Mouse (Mus musculus) embryonic facial prominence, embryonic 10.5 days (tissue): Measurements from ENCODE around the gene Cabp1. TPM values are rescaled to one million over a fixed set of nuclear protein-coding genes. Genes with fewer than 3 reads are reported as not detected.

ENCODE experiments used
- DNase-seq: peaks from one replicate; pipeline ENCODE4 v3.0.0-alpha.2; 2017; ENCODE audit warnings: low spot score
- H3K27ac ChIP-seq: fragments of 300-500 bp; sonication (generic); replicated peaks from 2 replicates; pipeline ENCODE4 v1.5.1; 2016; ENCODE audit warnings: mild to moderate bottlenecking
- H3K27me3 ChIP-seq: fragments of 300-500 bp; sonication (generic); replicated peaks from 2 replicates; pipeline ENCODE4 v1.6.1; 2016; ENCODE audit warnings: low read depth, mild to moderate bottlenecking; ENCODE audit not compliant: poor library complexity, severe bottlenecking
- H3K36me3 ChIP-seq: fragments of 300-500 bp; sonication (generic); replicated peaks from 2 replicates; pipeline ENCODE4 v1.6.1; 2016; ENCODE audit warnings: mild to moderate bottlenecking, moderate library complexity
- H3K4me1 ChIP-seq: fragments of 300-500 bp; sonication (generic); 2 replicates; pipeline ENCODE4 v1.6.1; 2016
- H3K4me3 ChIP-seq: fragments of 300-500 bp; sonication (generic); 2 replicates; pipeline ENCODE4 v1.5.1; 2016; ENCODE audit warnings: mild to moderate bottlenecking, moderate library complexity
- H3K9me3 ChIP-seq: fragments of 300-500 bp; sonication (generic); 2 replicates; pipeline ENCODE4 v1.6.1; 2016; ENCODE audit warnings: mild to moderate bottlenecking
- WGBS: fragments of 180-500 bp; shearing (Covaris S2); methylation state at CpG from one replicate; pipeline ENCODE4 v1.1.7; 2016; 5-methylcytosine and 5-hydroxymethylcytosine counted together
- polyA plus RNA-seq: library from polyadenylated mRNA; unstranded; fragments of >200 nt; fragmentation: Nextera tagmentation; extraction: Ambion mirVana; gene quantifications from 2 replicates; pipeline ENCODE4 v1.2.1, GENCODE M21; 2016

Gene Cabp1
- polyA plus RNA-seq, 1 experiment from 2014 or later, result 1.4 TPM

DNA sequence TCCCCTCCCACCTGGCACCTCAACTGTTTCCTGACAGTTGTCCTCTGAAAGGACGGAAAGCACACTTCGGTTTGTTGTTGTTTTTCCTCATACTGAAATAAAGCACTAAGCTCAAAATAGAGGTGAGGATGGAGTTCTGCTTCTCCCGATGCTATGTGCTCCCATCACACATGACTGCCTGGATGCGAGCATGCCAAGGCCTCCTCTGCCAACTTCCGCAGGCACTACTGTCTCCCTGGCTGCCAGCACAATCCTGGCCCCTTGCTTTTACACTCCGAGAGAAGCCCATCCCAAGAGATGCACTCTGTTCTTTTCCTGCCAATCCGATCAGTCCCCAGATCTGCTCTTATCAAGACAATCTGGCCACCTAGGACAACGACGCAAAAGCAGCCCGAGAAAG, 50.6 kb downstream of the Cabp1 start:
- peaks cover 69% of the 10 kb centered on the region for H3K36me3 ChIP-seq
- H3K4me3 ChIP-seq, result no peak overlapping the region
- H3K4me1 ChIP-seq, result peaks cover 25% of the 10 kb centered on the region
- no peaks in the 10 kb centered on the region for H3K9me3 ChIP-seq
- DNase-seq, result no peak
- H3K27me3 ChIP-seq, result no peaks in the 10 kb centered on the region
- WGBS, result 83% methylated on average over 10 of the region's 10 CpGs
- no peak overlapping the region for H3K27ac ChIP-seq

- Histone ChIP-seq H3K36me3 (peaks cover 56% of the 10 kb centered on the region), H3K27ac (no peak overlapping the region), H3K4me3 (no peak overlapping the region), H3K4me1 (peaks cover 25% of the 10 kb centered on the region), H3K27me3 (0 out of 2 replicates have a peak, but pooled peaks cover 5% of the 10 kb centered on the region), H3K9me3 (no peaks in the 10 kb centered on the region)
- 93% methylated on average over 9 of the region's 9 CpGs for WGBS
- DNase-seq, result no peak
These were observed 51.9 kb downstream of the Cabp1 start for GRCm38 (mm10) chr5:115142166-115142697.

GRCm38 (mm10) chr5:115140726-115141125, 53.5 kb downstream of the Cabp1 start:
- 78% methylated on average over 3 of the region's 3 CpGs for WGBS
- Histone ChIP-seq H3K4me1 (peaks cover 25% of the 10 kb centered on the region), H3K4me3 (no peak overlapping the region), H3K27me3 (peaks cover 5% of the 10 kb centered on the region; the same call in 1 of the 2 replicates), H3K9me3 (no peaks in the 10 kb centered on the region), H3K27ac (no peak overlapping the region), H3K36me3 (peaks cover 41% of the 10 kb centered on the region)
- DNase-seq, result no peak

DNA sequence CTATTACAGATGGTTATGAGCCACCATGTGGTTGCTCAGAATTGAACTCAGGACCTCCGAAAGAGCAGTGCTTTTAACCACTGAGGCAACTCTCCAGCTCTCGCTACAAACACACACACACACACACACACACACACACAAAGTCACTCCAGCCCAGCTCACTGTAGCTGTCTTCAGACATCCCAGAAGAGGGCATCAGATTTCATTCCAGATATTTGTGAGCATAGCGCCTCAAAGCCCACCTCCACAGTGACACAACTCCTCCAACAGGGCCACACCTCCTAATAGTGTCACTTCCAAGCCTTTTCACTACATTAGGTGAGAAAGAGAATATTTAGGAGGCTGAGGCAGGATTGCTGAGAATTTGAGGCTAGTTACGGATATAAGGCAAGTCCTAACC, 55.1 kb downstream of the Cabp1 start:
- Histone ChIP-seq H3K27ac (no peak overlapping the region), H3K27me3 (peaks cover 5% of the 10 kb centered on the region; the same call in 1 of the 2 replicates), H3K4me3 (no peak overlapping the region), H3K9me3 (no peaks in the 10 kb centered on the region), H3K36me3 (peaks cover 25% of the 10 kb centered on the region), H3K4me1 (peaks cover 28% of the 10 kb centered on the region)
- WGBS, result 68% methylated on average over 4 of the region's 4 CpGs
- DNase-seq, result no peak

DNA sequence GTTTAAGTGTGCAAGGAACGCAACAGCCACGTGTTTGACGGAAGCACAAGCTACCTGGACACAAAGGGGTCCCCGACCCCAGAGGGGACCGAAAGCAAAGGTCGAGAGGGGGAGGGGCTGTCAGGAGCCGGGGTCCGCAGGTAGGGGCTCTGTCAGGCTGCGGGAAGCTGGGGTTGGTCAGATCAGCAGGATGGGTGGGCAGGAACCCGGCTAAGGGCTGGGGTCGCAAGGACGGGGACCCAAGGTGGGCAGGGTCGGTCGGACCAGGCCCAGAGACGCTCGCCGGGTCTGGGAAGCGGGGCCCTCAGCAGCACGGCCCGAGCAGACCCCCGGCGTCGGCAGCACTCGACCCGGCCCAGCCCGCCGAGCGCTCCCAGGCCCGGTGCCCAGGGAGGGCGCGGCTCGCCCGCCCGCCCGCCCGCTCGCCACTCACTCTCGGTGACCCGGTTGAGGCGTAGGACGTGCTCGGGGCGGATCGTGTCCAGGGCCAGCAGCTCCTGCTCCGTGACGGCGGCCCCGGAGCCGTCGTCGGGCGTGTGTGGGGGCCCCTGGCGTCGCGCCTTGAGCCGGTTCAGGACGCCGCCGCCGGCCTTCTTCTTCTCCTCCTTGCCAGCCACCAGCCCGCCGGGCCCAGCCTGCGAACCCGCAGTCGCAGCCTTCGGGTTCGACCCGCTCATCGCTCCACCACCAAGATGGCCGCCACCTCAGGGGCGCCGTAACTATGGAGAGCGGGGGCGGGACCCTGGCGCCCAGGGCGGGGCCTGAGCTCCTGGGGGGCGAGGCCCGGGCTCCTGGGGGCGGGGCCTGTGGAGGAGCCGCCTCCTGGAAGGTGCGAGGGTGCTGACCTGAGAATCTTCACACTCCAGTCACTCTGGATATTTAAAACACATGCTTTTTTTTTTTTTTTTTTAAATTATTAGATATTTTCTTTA, 59.7 kb downstream of the Cabp1 start, which contains the start of gene Unc119b:
Gene Unc119b, minus strand, starts transcription at position 742 of the 932 bp plus-strand sequence.
- Histone ChIP-seq H3K9me3 (no peaks in the 10 kb centered on the region), H3K36me3 (peaks cover 33% of the 10 kb centered on the region), H3K4me3 (peak within 1 kb of the TSS; percentile 98), H3K4me1 (peaks cover 26% of the 10 kb centered on the region), H3K27me3 (peaks cover 5% of the 10 kb centered on the region; the same call in 1 of the 2 replicates), H3K27ac (peak within 1 kb of the TSS; percentile 91)
- under 1% methylated on average over 81 of the region's 81 CpGs for whole genome bisulfite sequencing
- DNase-seq, result peak; percentile 94

DNA sequence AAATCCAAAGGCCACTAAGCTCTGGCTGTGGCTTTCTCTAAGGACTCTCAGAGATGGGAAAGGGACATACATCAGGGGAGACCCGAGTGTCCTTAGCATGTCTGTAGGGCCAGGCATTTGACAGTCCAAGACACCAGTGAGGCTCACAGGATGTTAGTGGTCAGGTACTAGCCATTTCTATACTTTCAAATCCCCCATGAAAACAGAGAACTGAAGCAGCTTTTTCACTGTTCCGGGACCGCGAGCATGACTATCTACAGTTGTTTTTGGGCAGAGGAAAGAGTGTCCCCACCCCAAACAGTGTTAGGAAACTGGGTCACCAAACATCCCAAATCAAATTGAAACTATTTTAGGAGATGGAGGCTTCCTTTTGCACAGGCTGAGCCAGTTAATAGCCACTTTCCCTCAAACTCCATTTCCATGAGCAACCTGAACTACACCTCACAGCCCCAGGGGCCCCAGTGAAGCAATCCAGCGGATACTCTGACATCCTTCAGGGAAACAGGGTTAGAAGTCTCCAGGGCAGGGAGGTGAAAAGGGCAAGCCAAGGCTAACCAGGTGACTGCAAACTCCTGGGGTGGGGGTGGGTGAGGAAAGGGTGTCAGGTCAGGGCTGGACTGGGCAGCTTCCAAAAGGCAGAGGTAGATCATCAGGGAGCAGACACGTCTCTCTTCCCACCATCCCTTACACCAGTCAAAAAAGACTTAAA, 60.7 kb downstream of the Cabp1 start:
- H3K4me3 ChIP-seq, result peak overlapping the region; percentile 98
- peaks cover 43% of the 10 kb centered on the region for H3K36me3 ChIP-seq
- peak overlapping the region; percentile 91 for H3K27ac ChIP-seq
- H3K27me3 ChIP-seq, result peaks cover 5% of the 10 kb centered on the region; the same call in 1 of the 2 replicates
- H3K4me1 ChIP-seq, result peaks cover 21% of the 10 kb centered on the region
- 60% methylated on average over 6 of the region's 6 CpGs for WGBS
- DNase-seq, result no peak
- H3K9me3 ChIP-seq, result no peaks in the 10 kb centered on the region

DNA sequence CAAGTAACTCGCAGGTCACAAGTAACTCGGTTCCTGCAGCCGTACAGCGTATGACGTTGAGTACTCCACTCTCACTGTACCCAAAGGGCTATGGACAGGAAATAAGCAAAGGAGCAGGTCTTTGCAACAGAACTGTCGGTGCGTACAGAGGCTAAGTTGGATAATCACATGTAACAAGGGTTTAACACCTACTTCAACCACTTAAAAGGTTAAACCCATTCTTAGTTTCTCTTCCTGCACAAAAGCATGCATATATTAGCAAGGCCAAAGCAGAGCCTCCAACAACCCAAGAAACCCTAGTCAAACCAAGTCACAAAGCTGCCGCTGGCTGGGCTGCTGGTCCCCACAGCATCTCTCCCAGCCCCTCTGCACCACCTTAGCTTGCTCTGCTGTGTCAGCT, 61.7 kb downstream of the Cabp1 start:
- DNase-seq, result no peak
- peaks cover 53% of the 10 kb centered on the region for H3K36me3 ChIP-seq
- no peak overlapping the region for H3K27ac ChIP-seq
- H3K27me3 ChIP-seq, result peaks cover under 1% of the 10 kb centered on the region; the same call in 1 of the 2 replicates
- peaks cover 21% of the 10 kb centered on the region for H3K4me1 ChIP-seq
- 92% methylated on average over 8 of the region's 8 CpGs for WGBS
- peak overlapping the region; percentile 98; the same call in 1 of the 2 replicates for H3K4me3 ChIP-seq
- H3K9me3 ChIP-seq, result no peaks in the 10 kb centered on the region

DNA sequence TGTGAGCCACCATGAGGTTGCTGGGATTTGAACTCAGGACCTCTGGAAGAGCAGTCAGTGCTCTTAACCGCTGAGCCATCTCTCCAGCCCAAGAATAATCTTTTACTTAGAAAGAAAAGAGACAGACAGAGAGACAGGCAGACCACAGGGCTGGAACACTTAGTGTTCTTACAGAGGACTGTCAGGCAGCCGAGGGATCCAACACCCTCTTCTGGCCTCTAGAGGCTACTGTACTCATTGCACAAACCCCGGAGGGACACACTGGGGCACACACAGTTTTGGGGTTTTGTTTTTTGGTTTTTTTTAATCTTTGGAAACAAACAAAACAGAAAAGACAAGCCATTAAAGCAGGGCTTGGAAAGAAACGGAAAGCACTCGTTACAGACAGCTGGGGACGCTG, 64.9 kb downstream of the Cabp1 start:
- Histone ChIP-seq H3K27me3 (no peaks in the 10 kb centered on the region), H3K4me1 (peaks cover 32% of the 10 kb centered on the region), H3K9me3 (no peaks in the 10 kb centered on the region), H3K36me3 (peaks cover 84% of the 10 kb centered on the region), H3K27ac (no peak overlapping the region), H3K4me3 (no peak overlapping the region)
- DNase-seq, result no peak
- 87% methylated on average over 6 of the region's 6 CpGs for WGBS

- Histone ChIP-seq H3K27me3 (no peaks in the 10 kb centered on the region), H3K27ac (no peak overlapping the region), H3K9me3 (no peaks in the 10 kb centered on the region), H3K36me3 (peaks cover 100% of the 10 kb centered on the region), H3K4me3 (no peak overlapping the region), H3K4me1 (peaks cover 14% of the 10 kb centered on the region)
- DNase-seq, result no peak
- WGBS, result 94% methylated on average over 22 of the region's 22 CpGs
These were observed 66.6 kb downstream of the Cabp1 start for GRCm38 (mm10) chr5:115127421-115128179.

DNA sequence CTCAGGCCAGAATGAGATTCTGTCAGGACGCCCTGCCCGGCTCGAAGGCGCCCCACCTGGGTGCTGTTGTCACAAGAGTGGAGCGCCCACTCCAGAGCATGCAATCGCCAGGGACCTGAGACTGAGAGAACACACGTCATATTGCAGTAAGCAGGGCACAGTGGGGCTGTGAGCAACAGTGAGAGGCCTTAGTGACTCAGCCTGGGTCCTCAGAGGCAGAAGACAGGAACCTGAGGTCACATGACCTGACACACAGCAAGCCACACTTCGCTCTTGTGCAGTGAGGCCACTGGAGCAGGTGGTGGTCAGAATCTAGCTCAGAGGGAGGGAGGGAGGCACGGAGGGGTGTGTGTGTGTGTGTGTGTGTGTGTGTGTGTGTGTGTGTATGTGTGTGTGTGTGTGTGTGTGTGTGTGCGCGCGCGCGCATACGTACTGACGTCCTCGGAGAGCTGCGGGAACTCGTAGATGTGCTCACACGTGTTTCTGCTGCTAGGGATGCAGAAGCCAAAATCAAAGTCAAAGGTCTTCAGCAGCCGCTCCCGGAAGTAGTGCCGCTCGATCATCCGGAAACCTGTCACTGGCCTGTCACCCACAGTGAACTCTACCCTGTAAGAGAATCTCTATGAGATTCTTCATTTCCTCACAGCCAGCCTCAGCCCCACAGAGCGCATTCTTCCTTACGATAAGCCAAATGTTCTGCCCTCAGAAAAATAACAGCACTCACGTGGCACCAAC, 67.4 kb downstream of the Cabp1 start:
- Histone ChIP-seq H3K4me3 (no peak overlapping the region), H3K27me3 (no peaks in the 10 kb centered on the region), H3K27ac (no peak overlapping the region), H3K4me1 (peaks cover 12% of the 10 kb centered on the region), H3K9me3 (no peaks in the 10 kb centered on the region), H3K36me3 (peaks cover 100% of the 10 kb centered on the region)
- DNase-seq, result no peak
- WGBS, result 94% methylated on average over 28 of the region's 28 CpGs

DNA sequence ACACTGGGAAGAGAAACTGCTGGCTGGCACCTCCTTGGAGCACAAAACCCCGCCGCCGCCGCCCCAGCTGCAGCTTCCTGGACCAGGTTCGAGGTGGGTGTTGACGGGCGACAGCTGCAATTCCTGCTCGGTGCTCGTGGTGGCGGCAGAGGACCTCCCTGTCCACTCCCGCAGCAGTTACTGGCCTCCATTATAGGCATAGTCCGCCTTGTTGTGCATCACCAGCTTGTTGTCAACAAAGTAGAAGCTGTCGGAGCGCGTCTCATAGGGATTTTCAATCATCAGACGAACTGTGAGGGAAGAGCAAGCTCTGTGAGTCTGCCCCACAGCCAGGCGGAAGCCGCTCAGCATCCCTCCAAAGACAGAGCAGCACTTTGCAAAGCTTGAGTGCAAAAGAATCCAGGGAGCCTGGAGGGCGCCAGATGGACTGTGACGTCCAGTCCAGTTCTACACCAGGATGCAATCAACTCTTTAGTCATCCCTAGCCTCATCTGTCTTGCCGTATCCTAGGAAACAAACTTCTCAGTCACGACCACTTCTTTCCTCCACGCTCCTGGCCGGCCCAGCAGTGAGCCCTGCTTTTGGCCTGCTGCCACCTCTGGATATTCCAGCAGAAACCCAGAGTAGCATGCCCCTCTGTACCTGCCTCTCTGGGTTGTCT, 68.8 kb downstream of the Cabp1 start:
- Histone ChIP-seq H3K9me3 (no peaks in the 10 kb centered on the region), H3K4me1 (peaks cover 12% of the 10 kb centered on the region), H3K36me3 (peaks cover 87% of the 10 kb centered on the region), H3K4me3 (0 out of 2 replicates have a peak overlapping the region, but pooled peaks have one; percentile 26), H3K27ac (no peak overlapping the region; the same call in 1 of the 2 replicates), H3K27me3 (no peaks in the 10 kb centered on the region)
- peak; percentile 84 for DNase-seq
- 36% methylated on average over 24 of the region's 24 CpGs for WGBS
